Mouse (Mus musculus): ENCODE measurements around the gene Tsc22d2.

Gene Tsc22d2

DNA sequence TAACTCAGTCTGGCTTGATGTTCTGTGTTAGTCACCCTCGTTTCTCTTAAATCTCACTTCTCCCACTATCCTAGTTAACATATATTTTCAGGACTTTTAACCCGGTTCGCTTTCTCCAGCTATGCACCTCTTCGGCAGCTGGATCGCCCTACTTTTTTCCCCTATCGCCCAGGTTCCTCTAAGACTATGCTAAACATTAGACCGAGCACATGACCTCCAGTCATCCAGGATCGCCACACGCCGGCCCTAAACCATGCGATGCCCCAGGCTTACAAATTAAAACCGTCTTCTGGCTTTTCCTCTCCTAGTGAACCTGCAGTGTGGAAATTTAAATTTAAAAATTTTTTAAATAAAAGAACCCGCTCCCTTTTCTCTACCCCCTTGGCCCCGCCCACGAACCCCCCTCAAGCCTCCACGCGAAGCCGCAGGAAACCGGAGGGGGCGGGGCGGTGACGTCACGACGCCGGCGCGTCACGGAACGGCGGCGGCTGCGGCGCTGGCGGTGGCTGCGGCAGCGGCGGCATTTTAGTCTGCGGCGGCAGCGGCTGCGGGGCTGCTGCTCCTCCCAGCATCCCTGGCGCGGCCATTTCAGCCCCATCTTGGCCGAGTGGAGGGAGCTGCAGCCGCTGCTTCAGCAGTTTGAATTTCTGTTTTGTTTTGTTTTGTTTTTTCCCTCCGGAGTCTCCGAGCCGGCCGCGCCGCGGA, at the start of gene Tsc22d2:
TSS of gene Tsc22d2 (plus strand) at position 482 of the 705 bp plus-strand sequence.
- DNase-seq (ENCODE audit: low spot score): peak; percentile 94

DNA sequence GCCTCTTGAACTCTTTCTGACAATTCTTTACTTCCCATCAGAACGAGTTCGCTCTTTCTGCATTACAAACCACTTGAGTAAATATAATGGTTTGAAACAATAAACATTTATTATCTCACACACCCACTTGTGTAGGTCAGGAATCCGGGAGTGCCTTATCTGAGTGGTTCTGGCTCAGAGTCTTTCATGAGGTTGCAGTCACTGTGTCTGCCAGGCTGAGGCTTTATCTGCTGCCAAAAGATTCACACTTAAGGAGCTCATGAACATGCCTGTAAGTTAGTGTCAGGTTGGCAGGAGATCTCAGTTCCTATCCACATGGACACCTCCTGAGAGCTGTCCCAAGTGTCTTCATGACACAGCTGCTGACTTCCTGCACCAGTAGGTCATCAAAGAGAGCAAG, 47.8 kb upstream of the Tsc22d2 start:
- no peak for DNase-seq (ENCODE audit: low spot score)

DNA sequence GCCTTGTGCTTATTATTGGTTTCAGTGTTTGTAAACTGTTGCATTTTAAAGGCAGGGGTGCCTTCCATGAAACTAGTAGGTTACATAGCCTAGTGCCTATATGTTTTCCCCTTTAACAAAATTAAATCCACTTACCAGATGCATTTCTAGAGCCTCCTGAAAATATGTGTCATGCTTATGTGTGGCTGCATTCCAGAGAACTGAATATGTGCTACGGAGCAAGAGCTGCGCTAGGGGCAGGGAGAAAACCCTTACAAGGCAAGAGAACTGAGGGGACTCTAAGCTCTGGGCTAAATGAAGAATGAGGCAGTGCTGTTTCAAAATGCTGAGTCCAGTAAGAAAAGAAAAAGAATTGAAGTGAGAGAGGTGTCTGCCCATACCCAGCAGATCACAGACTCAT, 43.7 kb upstream of the Tsc22d2 start:
- DNase-seq (ENCODE audit: low spot score): no peak

GRCm38 (mm10) chr3:58372066-58372904, 42.2 kb upstream of the Tsc22d2 start:
- DNase-seq (ENCODE audit: low spot score): peak; percentile 42

GRCm38 (mm10) chr3:58372905-58373208, 41.7 kb upstream of the Tsc22d2 start:
- DNase-seq (ENCODE audit: low spot score): no peak

GRCm38 (mm10) chr3:58374281-58374680, 40.2 kb upstream of the Tsc22d2 start:
- no peak for DNase-seq (ENCODE audit: low spot score)

DNA sequence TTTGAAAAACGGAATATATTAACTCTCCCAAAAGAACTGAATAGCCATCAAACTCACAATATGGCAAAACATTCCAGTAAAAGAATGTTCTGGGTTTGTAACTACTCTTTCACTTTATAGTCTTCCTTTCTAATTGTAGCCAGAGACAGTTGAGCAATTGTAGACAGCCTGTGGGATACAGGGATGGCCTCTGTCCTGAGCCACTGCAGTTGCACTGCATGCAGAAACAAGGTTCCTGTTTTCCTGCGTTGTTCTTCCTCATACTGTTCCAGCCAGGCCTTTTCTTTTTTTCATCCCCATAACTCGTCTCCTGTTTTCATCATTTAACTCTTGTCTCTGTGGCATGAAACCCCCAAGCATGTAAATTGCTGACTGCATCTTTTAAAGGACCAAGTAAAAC, 37.8 kb upstream of the Tsc22d2 start:
- no peak for DNase-seq (ENCODE audit: low spot score)

- no peak for DNase-seq (ENCODE audit: low spot score)
These were observed 36.9 kb upstream of the Tsc22d2 start for GRCm38 (mm10) chr3:58377589-58378134.

- DNase-seq (ENCODE audit: low spot score): no peak
These were observed 31.8 kb upstream of the Tsc22d2 start for GRCm38 (mm10) chr3:58382676-58383075.

DNA sequence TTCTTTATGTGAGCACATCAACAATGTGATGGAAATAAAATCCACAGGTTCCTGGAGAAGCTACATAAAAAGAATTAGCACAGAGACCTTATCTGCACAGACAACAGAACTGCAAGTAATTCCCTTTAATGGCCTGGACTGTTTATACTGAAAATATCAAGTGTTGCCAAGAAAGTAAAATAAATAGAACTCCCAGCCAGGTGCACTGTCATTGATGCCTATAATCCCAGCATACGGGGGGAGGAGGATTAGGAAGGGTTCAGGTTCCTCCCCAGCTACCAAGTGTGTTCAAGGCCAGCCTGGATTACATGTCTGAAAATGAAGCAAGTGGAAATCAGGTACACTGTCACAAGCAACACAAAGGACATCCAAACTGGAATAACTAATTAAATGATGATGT, 29.5 kb upstream of the Tsc22d2 start:
- DNase-seq (ENCODE audit: low spot score): no peak

DNA sequence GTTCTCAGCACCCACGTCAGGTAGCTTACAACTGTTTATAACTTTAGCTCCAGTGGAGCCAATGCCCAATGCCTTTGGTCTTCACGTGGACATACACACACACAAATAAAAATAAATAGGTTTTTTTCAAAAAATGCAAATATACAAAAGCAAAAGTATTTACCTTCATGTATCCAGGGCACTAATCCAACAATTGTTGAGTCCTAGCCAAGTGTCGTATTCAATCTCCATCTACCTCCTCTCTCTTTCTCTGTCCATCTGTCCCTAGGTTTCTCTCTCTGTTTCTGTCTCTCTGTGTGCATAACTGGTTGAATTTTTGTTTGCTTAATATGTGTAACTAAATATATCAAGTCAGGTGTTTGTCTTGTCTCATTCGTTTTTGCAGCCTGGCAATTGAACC, 25.8 kb upstream of the Tsc22d2 start:
- DNase-seq (ENCODE audit: low spot score): no peak

GRCm38 (mm10) chr3:58398541-58398940, 16.0 kb upstream of the Tsc22d2 start:
- DNase-seq (ENCODE audit: low spot score): no peak

DNA sequence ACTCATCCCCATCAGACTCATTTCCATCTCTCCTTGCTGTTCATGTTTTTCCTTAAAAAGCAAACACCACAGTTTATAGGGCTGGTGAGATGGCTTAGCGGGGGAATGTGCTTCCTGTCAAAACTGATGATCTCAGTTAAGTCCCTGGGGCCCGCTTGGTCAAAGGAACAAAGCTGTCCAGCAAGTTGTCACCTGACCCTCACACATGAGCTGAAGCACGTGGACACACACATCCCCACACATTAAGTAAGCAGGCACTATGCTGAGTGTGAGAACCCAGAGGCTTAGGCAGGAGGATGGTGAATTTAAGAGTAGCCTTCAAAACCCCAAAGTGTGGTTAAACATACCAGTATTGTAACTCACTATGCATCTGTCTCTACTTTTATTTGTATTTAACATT, 14.6 kb upstream of the Tsc22d2 start:
- no peak for DNase-seq (ENCODE audit: low spot score)

DNA sequence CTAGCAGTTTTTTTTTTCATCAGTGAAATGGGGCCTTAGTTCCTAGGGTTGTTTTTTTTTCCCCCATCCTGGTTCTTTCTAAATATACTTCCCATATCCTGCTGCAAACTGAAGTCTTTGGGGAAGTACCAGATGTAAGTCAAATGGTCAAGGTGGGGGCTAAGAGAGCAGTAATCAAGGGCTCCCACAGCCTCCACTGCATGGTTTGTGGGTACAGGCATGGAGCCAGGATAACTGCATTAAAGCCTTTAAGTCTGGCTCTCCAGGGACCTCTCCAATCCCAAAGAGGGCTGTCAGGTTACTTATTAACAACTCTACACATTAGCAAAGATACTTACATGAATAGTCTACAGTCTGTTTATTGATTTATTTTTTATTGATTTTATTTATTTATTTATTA, 2.8 kb upstream of the Tsc22d2 start:
- DNase-seq (ENCODE audit: low spot score): no peak

DNA sequence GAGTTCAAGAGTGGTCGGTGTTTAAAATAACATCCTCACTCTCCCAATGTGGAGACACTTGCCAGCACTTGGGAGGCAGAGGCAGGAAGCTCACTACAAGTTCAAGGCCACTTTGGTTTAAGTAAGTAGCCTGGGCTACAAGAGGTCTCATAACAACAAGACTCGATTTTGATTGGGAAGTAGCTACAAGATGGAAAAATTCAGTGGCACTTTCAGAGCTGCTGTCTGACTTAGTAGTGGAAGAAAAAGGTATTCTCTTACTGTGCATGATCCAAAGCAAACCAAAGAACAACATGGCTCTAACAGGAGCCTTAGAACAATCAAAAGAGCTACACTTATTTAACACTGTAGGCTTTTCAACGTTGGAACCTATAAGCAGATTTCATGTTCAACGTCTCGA, 844 bp upstream of the Tsc22d2 start:
- no peak for DNase-seq (ENCODE audit: low spot score)

GRCm38 (mm10) chr3:58414986-58415883, 720 bp downstream of the Tsc22d2 start:
- peak; percentile 81 for DNase-seq (ENCODE audit: low spot score)

DNA sequence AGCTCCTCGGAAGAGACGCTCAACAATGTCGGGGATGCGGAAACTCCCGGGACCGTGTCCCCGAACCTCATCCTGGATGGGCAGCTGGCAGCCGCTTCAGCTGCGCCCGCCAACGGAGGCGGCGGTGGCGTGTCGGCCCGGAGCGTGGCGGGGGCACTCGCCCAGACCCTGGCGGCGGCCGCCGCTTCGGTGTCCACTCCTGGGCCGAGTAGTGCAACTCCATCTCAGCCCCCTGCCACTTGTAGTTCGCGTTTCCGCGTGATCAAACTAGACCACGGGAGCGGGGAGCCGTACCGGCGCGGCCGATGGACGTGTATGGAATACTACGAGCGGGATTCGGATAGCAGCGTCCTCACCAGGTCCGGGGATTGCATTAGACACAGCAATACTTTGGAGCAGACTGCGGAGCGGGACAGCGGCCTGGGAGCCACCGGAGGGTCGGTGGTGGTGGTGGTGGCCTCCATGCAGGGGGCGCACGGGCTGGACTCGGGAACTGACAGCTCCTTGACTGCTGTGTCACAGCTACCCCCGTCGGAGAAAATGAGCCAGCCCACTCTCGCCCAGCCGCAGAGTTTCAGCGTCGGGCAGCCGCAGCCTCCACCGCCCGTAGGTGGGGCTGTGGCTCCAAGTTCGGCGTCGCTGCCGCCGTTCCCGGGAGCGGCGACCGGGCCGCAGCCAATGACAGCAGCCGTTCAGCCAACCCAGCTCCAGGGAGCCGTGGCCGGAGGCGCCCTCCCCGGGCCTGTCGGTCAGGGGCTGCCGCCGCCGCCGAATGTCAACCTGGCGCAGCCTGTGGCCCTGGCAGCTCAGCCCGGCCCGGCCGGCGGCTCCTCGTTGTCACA, 1.6 kb downstream of the Tsc22d2 start:
- peak; percentile 64 for DNase-seq (ENCODE audit: low spot score)

DNA sequence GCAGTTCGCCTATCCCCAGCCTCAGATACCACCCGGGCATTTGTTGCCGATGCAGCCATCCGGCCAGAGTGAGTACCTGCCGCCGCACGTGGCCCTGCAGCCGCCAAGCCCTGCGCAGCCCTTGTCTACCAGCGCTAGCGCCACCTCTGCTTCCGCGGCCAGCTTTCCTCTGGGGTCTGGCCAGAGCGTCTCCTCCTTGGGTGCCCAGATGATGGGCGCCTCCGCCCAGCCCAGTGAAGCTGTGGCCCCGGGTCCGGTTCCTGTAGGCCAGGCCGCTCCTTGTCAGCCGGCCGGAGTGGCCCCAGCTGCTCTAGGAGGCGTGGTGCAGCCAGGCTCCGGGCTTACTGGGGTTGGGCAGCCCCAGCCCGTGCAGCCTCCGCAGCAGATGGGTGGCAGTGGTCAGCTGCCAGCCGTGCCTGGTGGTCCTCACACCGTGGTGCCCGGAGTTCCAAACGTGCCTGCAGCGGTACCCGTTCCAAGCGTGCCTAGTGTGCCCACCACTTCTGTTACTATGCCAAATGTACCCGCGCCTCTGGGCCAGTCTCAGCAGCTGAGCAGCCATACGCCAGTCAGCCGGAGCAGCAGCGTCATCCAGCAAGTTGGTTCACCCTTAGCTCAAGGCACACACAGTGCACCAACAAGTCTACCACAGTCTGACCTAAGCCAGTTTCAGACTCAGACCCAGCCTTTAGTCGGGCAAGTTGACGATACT, 2.4 kb downstream of the Tsc22d2 start:
- DNase-seq (ENCODE audit: low spot score): peak; percentile 50

DNA sequence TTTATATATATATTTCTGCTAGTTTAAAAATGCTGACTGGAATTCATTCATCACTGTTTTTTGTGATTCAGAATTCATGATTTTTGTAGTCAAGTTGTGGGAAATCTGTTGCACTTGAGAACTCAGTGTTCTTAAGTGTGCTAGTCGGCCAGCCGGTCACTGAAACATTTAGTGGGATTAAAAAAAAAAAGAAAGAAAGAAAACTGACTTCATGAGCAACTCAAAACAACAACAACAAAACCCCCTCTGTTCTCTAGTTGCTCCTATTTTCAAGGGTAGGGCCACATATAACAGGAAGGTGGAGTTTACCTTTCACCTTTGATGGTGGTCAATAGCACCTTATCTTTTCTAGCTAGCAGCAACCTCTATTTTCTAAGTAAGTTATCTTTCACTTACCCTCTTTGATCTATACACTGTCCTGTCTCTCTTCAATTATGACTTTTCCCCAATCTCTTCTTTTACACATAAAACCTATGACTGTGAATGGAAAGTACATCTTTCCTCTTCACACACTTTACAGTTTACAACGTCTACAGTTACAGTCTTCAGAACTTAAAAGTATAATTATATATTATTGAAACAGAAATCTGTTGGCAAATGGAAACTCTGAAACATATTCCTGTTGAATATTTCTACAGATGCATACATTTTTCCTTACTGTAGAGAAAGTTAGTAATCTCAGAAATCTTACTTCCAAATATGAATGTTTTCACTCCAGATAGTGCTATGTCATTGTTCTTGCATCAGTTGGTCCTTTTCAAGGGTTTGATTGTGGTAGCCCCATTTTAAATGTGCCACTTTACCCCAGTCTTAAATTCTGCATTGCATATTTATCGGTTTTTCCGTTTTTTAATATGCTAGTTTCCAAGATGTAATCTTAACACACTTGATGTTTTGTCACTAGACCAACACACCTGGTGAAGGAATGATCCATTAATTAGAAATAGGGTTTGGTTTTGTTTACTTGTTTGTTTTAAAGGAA, 4.5 kb downstream of the Tsc22d2 start:
- DNase-seq (ENCODE audit: low spot score): no peak

GRCm38 (mm10) chr3:58428861-58429260, 14.3 kb downstream of the Tsc22d2 start:
- DNase-seq (ENCODE audit: low spot score): no peak
